Mouse (Mus musculus) Patski (cell line): ENCODE measurements around the gene Cdc20b. TPM values are rescaled to one million over a fixed set of nuclear protein-coding genes. Genes with fewer than 3 reads are reported as not detected.
"Not testable (repeated sequence)": the region's sequence is repeated elsewhere in the genome, so short reads cannot be mapped to it uniquely, and the experiment has no call there.

ENCODE experiments used
- ATAC-seq: fragments of 100-300 bp; one replicate; pipeline ENCODE4 v1.8.0; 2021
- CTCF ChIA-PET: fragments of 350-600 bp; sonication (Branson Sonifier 250); formaldehyde crosslinking; loops from one replicate; lab custom pipeline; 2022; ENCODE audit warnings: inconsistent platforms; lab: Charles Lee
- POLR2A ChIA-PET: fragments of 350-600 bp; sonication (Branson Sonifier 250); formaldehyde crosslinking; loops from one replicate; lab custom pipeline; 2022; ENCODE audit warnings: antibody characterized with exemption, inconsistent platforms; lab: Charles Lee
- DNase-seq: peaks from one replicate; pipeline ENCODE4 v3.0.0-alpha.2; 2011; ENCODE audit warnings: low read depth, low spot score
- H3K27me3 ChIP-seq: fragments of 371-371 bp; one replicate; pipeline ENCODE4 v1.5.1; 2021
- CTCF ChIP-seq: fragments of 100-300 bp; IDR thresholded peaks from one replicate; pipeline ENCODE4 v1.5.1; 2021
- in situ Hi-C: fragments of 300-500 bp; cut with MboI; formaldehyde crosslinking; loops from 3 replicates; pipeline ENCODE4 v1.11.1; 2018; ENCODE audit warnings: low pct_unique_long_range_greater_than_20kb, mixed read lengths
- polyA plus RNA-seq: library from polyadenylated mRNA; unstranded; gene quantifications from one replicate; pipeline ENCODE4 v1.2.3, GENCODE M21; 2021

Cdc20b gene
- polyA plus RNA-seq, 1 experiment from 2014 or later = not detected

GRCm38 (mm10) chr13:112994191-112994590, 40.7 kb upstream of the Cdc20b start:
- ATAC-seq (no peak), DNase-seq (no peak)
- CTCF ChIA-PET = interaction anchor here (1.4 to 1.5 kb wide), 2 partner anchors 17 to 19 kb away, joined by 3 to 5 read pairs; no protein-coding TSS in a partner anchor
- POLR2A ChIA-PET = no interaction called here
- H3K27me3 ChIP-seq = peaks cover 49% of the 10 kb centered on the region
- TF ChIP-seq CTCF = no peak
- in situ Hi-C loops = loop anchor here (25.0 kb wide), 1 partner anchor 707 kb away; the partner anchor contains the start of gene Ankrd55

GRCm38 (mm10) chr13:112996407-112996806, 38.5 kb upstream of the Cdc20b start:
- peaks cover 39% of the 10 kb centered on the region for H3K27me3 ChIP-seq
- CTCF ChIA-PET = no interaction called here
- in situ Hi-C loops = loop anchor here (25.0 kb wide), 1 partner anchor 709 kb away; the partner anchor contains the start of gene Ankrd55
- peak; percentile 69 for ATAC-seq
- DNase-seq = peak; percentile 34
- TF ChIP-seq CTCF = no peak
- POLR2A ChIA-PET = no interaction called here

DNA sequence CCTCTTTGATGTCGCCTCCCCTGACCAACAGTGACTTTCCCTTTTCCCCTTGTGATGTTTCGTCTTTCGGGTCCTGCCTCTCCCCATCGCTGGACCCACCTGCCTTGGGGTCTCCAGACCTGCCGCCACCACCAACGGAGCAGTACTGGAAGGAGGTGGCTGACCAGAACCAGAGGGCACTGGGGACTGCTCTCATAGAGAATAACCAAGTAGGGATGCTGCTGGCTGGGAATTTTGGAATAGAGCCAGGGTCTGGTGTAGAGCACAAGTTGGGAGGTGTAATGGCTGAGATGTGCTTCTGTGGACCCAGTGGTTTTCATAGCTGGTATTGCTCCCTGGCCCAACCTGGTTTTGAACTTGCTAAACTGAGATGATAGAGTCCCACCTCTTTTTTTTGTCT, 37.5 kb upstream of the Cdc20b start:
- no peak for TF ChIP-seq CTCF
- CTCF ChIA-PET = interaction anchor here (1.5 kb wide), 1 partner anchor 39 kb away, joined by 3 read pairs; no protein-coding TSS in a partner anchor

GRCm38 (mm10) chr13:112998427-112999201, 36.3 kb upstream of the Cdc20b start:
- in situ Hi-C loops = loop anchor here (25.0 kb wide), 1 partner anchor 711 kb away; the partner anchor contains the start of gene Ankrd55
- no peak for TF ChIP-seq CTCF
- CTCF ChIA-PET = interaction anchor here (1.3 to 1.7 kb wide), 3 partner anchors 8 to 37 kb away, joined by 3 to 7 read pairs (median 3); no protein-coding TSS in a partner anchor
- ATAC-seq (peak; percentile 64), DNase-seq (no peak)
- POLR2A ChIA-PET = no interaction called here
- H3K27me3 ChIP-seq = peaks cover 29% of the 10 kb centered on the region

More for the DNA sequence above, 37.5 kb upstream of the Cdc20b start:
- ATAC-seq (no peak), DNase-seq (no peak)
- H3K27me3 ChIP-seq = peaks cover 39% of the 10 kb centered on the region
- in situ Hi-C loops = loop anchor here (25.0 kb wide), 1 partner anchor 710 kb away; the partner anchor contains the start of gene Ankrd55
- POLR2A ChIA-PET = no interaction called here

GRCm38 (mm10) chr13:113000090-113000489, 34.8 kb upstream of the Cdc20b start:
- no peak for TF ChIP-seq CTCF
- ChIA-PET POLR2A (interaction anchor here (0.6 kb wide), 1 partner anchor 22 kb away, joined by 3 read pairs; no protein-coding TSS in a partner anchor), CTCF (no interaction called here)
- no peak for DNase-seq
- in situ Hi-C loops = no loop called here
- ATAC-seq = no peak
- peaks cover 19% of the 10 kb centered on the region for H3K27me3 ChIP-seq

DNA sequence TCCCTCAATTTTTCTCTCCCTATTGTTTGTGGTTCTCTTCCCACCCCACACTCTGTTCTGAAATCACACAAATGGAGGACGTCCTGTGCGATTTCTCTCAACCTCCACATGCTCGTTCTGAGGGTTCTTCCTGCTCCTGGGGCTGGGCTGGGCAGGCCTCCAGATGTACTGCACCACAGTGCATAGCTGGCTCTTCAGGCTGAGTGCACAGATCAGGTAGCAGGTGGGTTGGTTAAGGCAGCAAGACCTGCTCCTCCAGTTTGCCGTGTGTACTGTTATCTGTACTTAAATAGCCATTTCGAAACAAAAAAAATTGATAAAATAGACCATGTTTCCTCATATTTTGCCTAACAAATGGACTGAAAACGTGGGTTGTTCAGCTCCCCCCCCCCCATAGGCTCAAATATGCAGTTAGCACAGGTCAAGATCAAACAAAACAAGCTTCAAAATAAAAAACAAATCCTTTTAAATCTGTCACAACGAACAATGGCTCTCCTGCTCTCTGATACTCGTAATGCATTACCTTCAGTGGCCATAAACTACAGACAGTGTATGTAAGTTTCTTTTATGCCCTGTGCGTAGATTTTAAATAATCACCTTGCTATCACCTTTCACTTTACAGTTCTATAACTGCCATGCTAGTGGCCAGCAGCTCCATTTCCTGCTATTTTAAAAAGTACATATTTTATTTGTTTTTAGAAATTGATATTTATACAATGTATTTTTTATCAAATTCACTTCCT, 34.2 kb upstream of the Cdc20b start:
- no peak for DNase-seq
- no peak for TF ChIP-seq CTCF
- peaks cover 19% of the 10 kb centered on the region for H3K27me3 ChIP-seq
- CTCF ChIA-PET = no interaction called here
- ATAC-seq = no peak
- POLR2A ChIA-PET = interaction anchor here (1.4 kb wide), 1 partner anchor 20 kb away, joined by 3 read pairs; no protein-coding TSS in a partner anchor
- in situ Hi-C loops = no loop called here

- ChIA-PET POLR2A (no interaction called here), CTCF (interaction anchor here (1.0 to 1.4 kb wide), 2 partner anchors 18 to 103 kb away, joined by 3 read pairs; no protein-coding TSS in a partner anchor)
- in situ Hi-C loops = no loop called here
- ATAC-seq (no peak), DNase-seq (no peak)
- TF ChIP-seq CTCF = no peak
- peaks cover 3% of the 10 kb centered on the region for H3K27me3 ChIP-seq
These were observed 22.2 kb upstream of the Cdc20b start for GRCm38 (mm10) chr13:113012683-113013082.

- POLR2A ChIA-PET, ATAC-seq, DNase-seq, in situ Hi-C loops, H3K27me3 ChIP-seq: not testable (repeated sequence)
- CTCF ChIA-PET = interaction anchor here (1.0 to 1.4 kb wide), 2 partner anchors 19 to 103 kb away, joined by 3 read pairs; no protein-coding TSS in a partner anchor
These were observed 21.5 kb upstream of the Cdc20b start for GRCm38 (mm10) chr13:113013174-113013953.

- in situ Hi-C loops = no loop called here
- POLR2A ChIA-PET = interaction anchor here (0.5 to 1.2 kb wide), 2 partner anchors 20 to 22 kb away, joined by 3 read pairs; no protein-coding TSS in a partner anchor
- peaks cover 25% of the 10 kb centered on the region for H3K27me3 ChIP-seq
- ATAC-seq = no peak
- no peak for TF ChIP-seq CTCF
- no peak for DNase-seq
- CTCF ChIA-PET = no interaction called here
These were observed 13.4 kb upstream of the Cdc20b start for GRCm38 (mm10) chr13:113021521-113021920.

DNA sequence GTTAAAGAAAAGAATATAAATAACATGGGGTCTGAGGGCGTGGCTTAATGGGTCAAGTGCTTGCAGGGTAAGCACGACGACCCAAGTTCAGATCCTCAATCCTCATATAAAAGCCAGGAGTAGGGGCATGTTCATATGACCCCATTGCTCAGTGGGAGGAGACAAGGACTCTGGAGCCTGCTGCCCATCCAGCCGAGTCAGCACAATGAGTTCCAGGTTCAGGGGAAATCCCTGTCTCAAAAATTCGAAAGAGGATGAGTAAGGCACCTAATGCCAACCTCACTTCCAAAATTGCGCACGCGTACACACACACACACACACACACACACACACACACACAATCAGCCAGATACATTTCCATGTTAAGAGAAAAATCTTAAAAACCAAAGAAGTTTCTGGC, 12.4 kb upstream of the Cdc20b start:
- no peak for ATAC-seq
- ChIA-PET CTCF (interaction anchor here (1.9 kb wide), 1 partner anchor 14 kb away, joined by 4 read pairs; no protein-coding TSS in a partner anchor), POLR2A (interaction anchor here (0.6 kb wide), 1 partner anchor 34 kb away, joined by 4 read pairs; no protein-coding TSS in a partner anchor)
- in situ Hi-C loops = no loop called here
- TF ChIP-seq CTCF = no peak
- no peak for DNase-seq
- peaks cover 28% of the 10 kb centered on the region for H3K27me3 ChIP-seq
